Mouse (Mus musculus) testis, adult 2 months (tissue): ENCODE data around the gene Pdcd1. TPM values are rescaled to one million over a fixed set of nuclear protein-coding genes. Genes with fewer than 3 reads are reported as not detected.
A peak's percentile ranks its signal among the peaks of the same experiment; 100 is the strongest.
"Not testable (repeated sequence)": the region's sequence is repeated elsewhere in the genome, so short reads cannot be mapped to it uniquely, and the experiment has no call there.

ENCODE experiments used
- H3K27ac ChIP-seq: fragments of 200-500 bp; 2 replicates; pipeline ENCODE4 v1.5.1; 2012; ENCODE audit warnings: low read depth, low read length; ENCODE audit not compliant: control insufficient read depth, insufficient read depth
- H3K27me3 ChIP-seq: fragments of 200-500 bp; 2 replicates; pipeline ENCODE4 v1.6.1; 2012; ENCODE audit warnings: mild to moderate bottlenecking, low read length, moderate library complexity; ENCODE audit not compliant: control insufficient read depth, insufficient read depth
- H3K36me3 ChIP-seq: fragments of 200-500 bp; 2 replicates; pipeline ENCODE4 v1.6.1; 2012; ENCODE audit warnings: mild to moderate bottlenecking, low read length; ENCODE audit not compliant: control insufficient read depth, insufficient read depth
- H3K4me1 ChIP-seq: fragments of 200-500 bp; 2 replicates; pipeline ENCODE4 v1.6.1; 2012; ENCODE audit warnings: low read length; ENCODE audit not compliant: control insufficient read depth, insufficient read depth
- H3K4me3 ChIP-seq: fragments of 200-500 bp; 2 replicates; pipeline ENCODE4 v1.5.1; 2012; ENCODE audit warnings: low read depth, mild to moderate bottlenecking, low read length, moderate library complexity, mixed read lengths; ENCODE audit not compliant: control insufficient read depth
- CTCF ChIP-seq: fragments of 200-500 bp; IDR thresholded peaks from 2 replicates; pipeline ENCODE4 v1.5.1; 2012; ENCODE audit warnings: low read depth, mild to moderate bottlenecking, inconsistent platforms, low read length, moderate library complexity; ENCODE audit not compliant: control insufficient read depth, insufficient read depth, insufficient replicate concordance
- POLR2A ChIP-seq: fragments of 200-500 bp; IDR thresholded peaks from 2 replicates; pipeline ENCODE4 v1.6.1; 2012; ENCODE audit warnings: low read depth, mild to moderate bottlenecking, inconsistent platforms, low read length, moderate library complexity; ENCODE audit not compliant: control insufficient read depth
- polyA plus RNA-seq: library from polyadenylated mRNA; depleted of rRNA; stranded (reverse); fragments of >200 nt; gene quantifications from 2 replicates; pipeline ENCODE4 v1.2.3, GENCODE M21; 2012

Gene Pdcd1
- polyA plus RNA-seq, 1 experiment, result not detected

GRCm38 (mm10) chr1:94078835-94079440 lies 26.6 kb upstream of the Pdcd1 start:
- TF ChIP-seq CTCF, result peak; percentile 60; the same call in 1 of the 2 replicates
- TF ChIP-seq POLR2A, result no peak
- peaks cover 5% of the 10 kb centered on the region for H3K4me1 ChIP-seq
- no peaks in the 10 kb centered on the region for H3K36me3 ChIP-seq
- no peak overlapping the region for H3K27ac ChIP-seq
- H3K4me3 ChIP-seq, result no peak overlapping the region
- no peaks in the 10 kb centered on the region for H3K27me3 ChIP-seq

GRCm38 (mm10) chr1:94078314-94078713 lies 26.0 kb upstream of the Pdcd1 start:
- TF ChIP-seq POLR2A (no peak), CTCF (no peak)
- Histone ChIP-seq H3K36me3 (no peaks in the 10 kb centered on the region), H3K4me1 (peaks cover 5% of the 10 kb centered on the region), H3K27me3 (no peaks in the 10 kb centered on the region), H3K27ac (no peak overlapping the region), H3K4me3 (no peak overlapping the region)

DNA sequence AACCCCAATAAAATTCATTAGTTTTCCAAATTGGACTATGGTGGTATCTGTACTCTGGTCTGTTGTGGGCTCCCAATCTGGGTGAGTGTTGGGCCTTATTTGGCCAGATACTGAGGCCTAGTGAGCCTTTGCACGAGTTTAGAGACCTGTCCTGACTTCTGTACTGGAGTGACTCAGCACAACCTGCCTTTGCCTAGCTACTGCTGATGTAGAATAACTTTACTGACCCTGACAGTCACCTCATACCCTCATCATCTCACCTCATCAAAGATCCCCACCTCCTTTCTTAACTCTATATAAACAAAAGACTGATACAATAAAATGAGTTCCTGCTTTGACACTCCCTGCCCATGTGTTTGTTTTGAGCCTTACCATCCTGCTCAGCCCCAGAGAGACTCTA lies 24.3 kb upstream of the Pdcd1 start:
- Histone ChIP-seq H3K27me3 (no peaks in the 10 kb centered on the region), H3K27ac (no peak overlapping the region), H3K4me1 (peaks cover 5% of the 10 kb centered on the region), H3K36me3 (no peaks in the 10 kb centered on the region), H3K4me3 (no peak overlapping the region)
- TF ChIP-seq POLR2A, result no peak
- TF ChIP-seq CTCF, result no peak

GRCm38 (mm10) chr1:94074756-94075155 lies 22.4 kb upstream of the Pdcd1 start:
- Histone ChIP-seq H3K4me3 (no peak overlapping the region), H3K36me3 (no peaks in the 10 kb centered on the region)
- no peak for TF ChIP-seq CTCF
- no peak for TF ChIP-seq POLR2A

DNA sequence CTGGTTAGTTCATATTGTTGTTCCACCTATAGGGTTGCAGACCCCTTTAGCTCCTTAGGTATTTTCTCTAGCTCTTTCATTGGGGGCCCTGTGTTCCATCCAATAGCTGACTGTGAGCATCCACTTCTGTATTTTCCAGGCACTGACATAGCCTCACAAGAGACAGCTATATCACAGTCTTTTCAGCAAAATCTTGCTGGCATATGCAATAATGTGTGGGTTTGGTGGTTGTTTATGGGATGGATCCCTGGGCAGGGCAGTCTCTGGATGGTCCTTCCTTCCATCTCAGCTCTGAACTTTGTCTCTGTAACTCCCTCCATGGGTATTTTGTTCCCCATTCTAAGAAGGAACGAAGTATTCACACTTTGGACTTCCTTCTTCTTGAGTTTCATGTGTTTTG lies 5.9 kb upstream of the Pdcd1 start:
- not testable (repeated sequence) for H3K4me1 ChIP-seq, H3K27me3 ChIP-seq, H3K4me3 ChIP-seq, H3K27ac ChIP-seq, H3K36me3 ChIP-seq

More at GRCm38 (mm10) chr1:94074756-94075155, 22.4 kb upstream of the Pdcd1 start:
- Histone ChIP-seq H3K4me1 (no peaks in the 10 kb centered on the region), H3K27ac (no peak overlapping the region), H3K27me3 (no peaks in the 10 kb centered on the region)

- H3K36me3 ChIP-seq, result no peaks in the 10 kb centered on the region
- TF ChIP-seq CTCF (no peak), POLR2A (no peak)
- H3K4me3 ChIP-seq, result no peak overlapping the region
- H3K27ac ChIP-seq, result no peak overlapping the region
- H3K4me1 ChIP-seq, result peaks cover 5% of the 10 kb centered on the region
- no peaks in the 10 kb centered on the region for H3K27me3 ChIP-seq
These were observed 5.0 kb upstream of the Pdcd1 start for GRCm38 (mm10) chr1:94057401-94057800.

GRCm38 (mm10) chr1:94055966-94056365 lies 3.6 kb upstream of the Pdcd1 start:
- H3K27me3 ChIP-seq, result no peaks in the 10 kb centered on the region
- H3K4me1 ChIP-seq, result peaks cover 7% of the 10 kb centered on the region
- H3K27ac ChIP-seq, result no peak overlapping the region
- TF ChIP-seq CTCF, result no peak
- no peak overlapping the region for H3K4me3 ChIP-seq
- no peaks in the 10 kb centered on the region for H3K36me3 ChIP-seq

DNA sequence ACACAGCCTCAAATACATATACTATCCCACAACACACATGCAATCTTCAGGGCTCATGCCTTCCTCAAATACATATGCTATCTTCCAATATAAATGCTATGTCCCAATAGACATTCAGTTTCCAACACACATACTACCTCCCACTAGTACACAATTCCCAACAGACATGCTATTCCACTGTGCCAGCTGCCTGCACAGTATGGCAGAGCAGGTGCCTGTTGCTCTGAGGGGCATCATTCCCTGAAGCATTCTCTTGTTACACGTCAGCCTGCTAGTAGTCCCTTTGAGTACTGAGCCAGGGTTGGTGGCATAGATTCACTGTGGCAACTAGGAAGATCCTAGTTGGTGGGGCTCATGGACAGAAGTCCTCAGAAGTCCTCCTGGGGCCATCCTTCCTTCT lies 2.1 kb upstream of the Pdcd1 start:
- Histone ChIP-seq H3K27ac (no peak overlapping the region), H3K4me3 (no peak overlapping the region), H3K36me3 (no peaks in the 10 kb centered on the region), H3K4me1 (peaks cover 7% of the 10 kb centered on the region), H3K27me3 (no peaks in the 10 kb centered on the region)
- TF ChIP-seq POLR2A (no peak), CTCF (no peak)
